Mouse (Mus musculus): ENCODE results near the gene Piezo1.

The Piezo1 gene

GRCm38 (mm10) chr8:122445203-122445602, 105.9 kb downstream of the Piezo1 start:
- DNase-seq = no peak

DNA sequence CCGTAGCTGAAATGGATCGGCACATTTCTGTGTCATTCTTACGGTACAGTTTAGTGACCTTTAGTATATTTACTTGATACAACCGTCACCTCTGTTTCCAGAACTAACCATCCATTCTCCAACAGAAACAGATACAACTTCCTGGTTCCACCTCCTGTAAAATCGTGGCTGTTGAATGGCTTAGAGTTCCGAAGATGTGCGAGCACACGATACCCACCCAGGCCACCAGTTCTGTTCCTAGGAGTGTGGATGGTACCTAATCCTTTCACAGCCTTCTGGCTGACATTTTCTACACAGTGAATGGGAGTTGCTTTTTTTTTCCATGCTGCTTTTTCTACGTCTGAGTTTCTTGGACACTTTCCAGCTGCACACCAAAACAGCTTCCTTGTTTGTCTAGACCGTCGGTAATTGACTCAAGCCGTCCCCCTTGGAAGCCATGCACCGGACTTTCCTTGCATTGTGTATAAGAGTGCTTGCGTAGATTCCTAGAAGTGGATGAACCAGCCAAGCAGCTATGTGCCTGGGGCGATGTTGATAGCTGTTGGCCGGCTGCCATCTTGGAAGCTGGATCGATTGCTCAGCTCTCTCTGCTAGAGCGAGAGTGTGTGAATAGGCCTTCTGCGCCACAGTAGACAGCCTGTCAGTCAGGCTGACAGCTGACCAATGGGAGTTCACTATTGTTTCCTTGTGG, 106.9 kb downstream of the Piezo1 start:
- DNase-seq = peak; percentile 70

DNA sequence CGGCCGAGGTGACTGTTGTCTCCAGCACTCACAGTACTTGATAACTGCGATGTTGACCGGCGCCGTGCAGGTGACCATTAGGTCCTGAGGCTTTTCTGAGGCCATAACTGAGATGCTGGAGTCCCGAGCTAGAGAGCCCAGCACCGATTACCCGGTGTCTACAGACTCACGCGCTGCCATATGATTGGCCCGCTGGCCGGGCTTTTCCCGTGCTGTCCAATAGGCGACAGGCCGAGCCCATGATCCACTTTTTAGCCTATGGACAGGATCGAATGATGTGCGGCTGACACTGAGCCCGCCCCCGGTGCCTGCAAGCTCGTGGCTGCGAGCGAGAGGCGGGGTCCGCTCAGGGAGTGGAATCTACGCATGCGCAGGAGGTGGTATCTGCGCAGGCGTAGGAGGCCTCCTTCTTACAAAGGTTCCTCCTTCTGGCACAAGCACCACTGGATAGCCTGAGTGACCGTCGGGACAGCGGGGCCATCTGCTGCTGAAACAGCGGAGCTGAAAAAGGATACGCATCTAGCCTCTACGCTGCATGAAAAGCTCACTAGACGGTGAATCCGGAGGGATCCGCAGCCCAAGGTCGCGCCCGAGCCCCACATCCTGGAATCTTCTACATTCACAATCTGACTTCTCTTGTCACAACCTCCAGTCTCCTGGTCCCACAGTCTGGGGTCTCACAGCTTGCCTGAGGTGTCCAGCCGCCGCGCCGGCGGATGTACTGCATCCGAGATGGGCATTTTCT, 107.7 kb downstream of the Piezo1 start, which contains the start of gene Mvd:
TSS of gene Mvd (minus strand) at position 161 of the 745 bp plus-strand sequence.
- peak; percentile 98 for DNase-seq

DNA sequence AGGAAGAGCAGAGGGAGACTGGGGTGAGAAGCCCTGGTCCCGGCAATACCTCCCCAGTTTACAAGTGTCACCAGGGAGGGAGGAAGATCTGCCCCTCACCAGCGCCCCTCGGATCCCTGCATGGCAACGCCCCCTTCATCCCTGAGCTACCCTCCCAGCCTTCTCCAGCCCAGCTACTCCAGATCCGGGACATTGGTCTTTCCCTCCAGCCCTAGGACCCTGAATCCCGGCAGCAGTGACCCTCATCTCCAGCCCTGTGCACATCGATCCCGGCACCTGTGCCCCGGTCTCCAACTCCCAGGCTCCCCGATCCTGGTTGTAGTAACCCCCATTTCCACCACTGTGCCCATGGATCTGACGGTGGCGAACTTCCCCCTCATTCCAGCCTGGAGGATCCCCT, 108.3 kb downstream of the Piezo1 start:
- no peak for DNase-seq

DNA sequence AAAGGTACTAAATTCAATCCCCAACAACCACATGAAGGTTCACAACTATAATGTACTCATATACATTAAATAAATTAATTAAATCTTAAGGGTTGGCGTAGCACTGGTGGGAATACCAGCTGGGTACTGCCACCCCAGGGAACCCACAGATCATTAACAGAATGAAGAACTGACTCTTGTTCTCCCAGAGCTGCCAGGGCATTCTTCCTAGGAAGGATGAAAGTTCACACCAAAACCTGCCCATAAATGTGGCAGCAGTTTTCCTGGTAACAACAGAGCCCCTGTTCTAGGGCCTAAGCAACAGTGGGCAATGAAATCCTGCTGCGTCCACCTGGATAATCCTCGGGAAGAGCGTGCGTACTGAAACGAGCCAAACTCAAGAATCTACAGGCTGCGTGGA, 108.8 kb downstream of the Piezo1 start:
- no peak for DNase-seq

- DNase-seq = no peak
These were observed 109.8 kb downstream of the Piezo1 start for GRCm38 (mm10) chr8:122441326-122441725.

DNA sequence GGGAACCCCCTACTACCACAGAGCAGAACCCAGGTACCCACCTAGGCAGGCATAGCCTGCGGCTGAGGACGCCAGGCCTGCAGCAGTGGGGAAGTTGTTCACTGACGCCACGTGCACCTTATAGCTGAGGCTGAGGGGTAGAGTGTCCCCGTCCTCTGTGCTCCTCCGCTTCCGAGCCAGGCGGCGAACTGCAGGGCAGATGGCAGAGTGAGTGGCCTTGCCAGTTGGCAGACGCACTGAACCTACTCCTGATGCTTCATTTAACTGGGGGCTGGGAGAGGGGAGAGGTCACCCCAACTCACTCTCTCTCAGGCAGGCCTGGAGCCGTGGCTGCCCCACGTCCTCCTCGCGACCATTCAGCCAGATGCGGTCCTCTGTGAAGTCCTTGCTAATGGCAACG, 111.8 kb downstream of the Piezo1 start:
- DNase-seq = peak; percentile 74

- DNase-seq = no peak
These were observed 113.3 kb downstream of the Piezo1 start for GRCm38 (mm10) chr8:122437708-122438331.

- no peak for DNase-seq
These were observed 114.5 kb downstream of the Piezo1 start for GRCm38 (mm10) chr8:122436586-122437125.

- DNase-seq = no peak
These were observed 115.0 kb downstream of the Piezo1 start for GRCm38 (mm10) chr8:122436146-122436545.

DNA sequence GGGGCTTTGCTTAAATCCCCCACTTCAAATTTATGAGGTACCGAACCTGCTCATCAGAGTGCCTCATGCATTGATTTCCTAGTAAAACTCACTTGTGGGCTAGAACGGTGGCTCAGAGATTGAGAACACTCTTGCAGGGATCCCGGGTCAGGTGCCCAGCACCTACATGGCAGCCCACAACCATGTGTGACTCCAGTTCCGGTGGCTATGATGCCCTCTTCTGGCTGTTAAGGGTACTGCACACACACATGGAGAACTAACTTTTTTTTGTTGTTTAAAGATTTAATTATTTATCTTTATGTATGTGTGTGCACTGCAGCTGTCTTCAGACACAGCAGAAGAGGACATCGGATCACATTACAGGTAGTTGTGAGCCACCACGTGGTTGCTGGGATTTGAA, 115.8 kb downstream of the Piezo1 start:
- no peak for DNase-seq

- DNase-seq = no peak
These were observed 117.7 kb downstream of the Piezo1 start for GRCm38 (mm10) chr8:122433269-122433905.

GRCm38 (mm10) chr8:122432443-122433268, 118.5 kb downstream of the Piezo1 start, which contains the start of gene Cyba:
Cyba (minus strand) TSS chr8:122432930.
- DNase-seq = no peak
